8 mouse cellular contexts compared by ENCODE assay signal in genomic region chr11:62820661-62821437, GRCm38 (mm10). TPM values are rescaled to one million over a fixed set of nuclear protein-coding genes. Genes with fewer than 3 reads are reported as not detected.
DNase-seq lines count a peak whose midpoint lies in the region.

No protein-coding gene starts in this region.

- peak; percentile 16 for DNase-seq in spleen, adult 12 weeks (ENCODE audit: low spot score)
- DNase-seq in spleen, postnatal 14 days (ENCODE audit: low spot score in 2 of 2), result no peak
- peak; percentile 15 to 29 for DNase-seq in cerebellum, postnatal 25 days
- DNase-seq in heart, adult 18-20 months, result peak; percentile 31 to 64
- DNase-seq in kidney, adult 18-20 months, result peak; percentile 50
- DNase-seq in lung, postnatal 10 days, result peak; percentile 41
- peak; percentile 36 for DNase-seq in skeletal muscle tissue, adult 2 months (ENCODE audit: low read depth, low spot score)
- DNase-seq in layer of hippocampus, adult 8-10 months (ENCODE audit: low spot score in 2 of 2), result no peak

RNA-seq across cellular contexts. Expression of gene Trim16, which starts 0.8 kb away (rescaled TPM):
- 1 to 10 TPM; 4.4 to 8.4 TPM for total RNA-seq in heart, adult 18-20 months (2021)
- total RNA-seq in layer of hippocampus, adult 8-10 months (2022), result 1 to 10 TPM; 1.5 to 2.6 (median 1.8) TPM

RNA-seq across cellular contexts. Expression of gene Fbxw10, which starts 26.0 kb away (rescaled TPM):
- total RNA-seq in heart, adult 18-20 months (2021), result under 1 TPM; 0.31 to 0.45 TPM
- total RNA-seq in layer of hippocampus, adult 8-10 months (2022), result 1 to 10 TPM; 1.0 to 2.4 (median 1.8) TPM

RNA-seq across cellular contexts. Expression of gene Zfp286, which starts 31.6 kb away (rescaled TPM):
- under 1 TPM; 0.40 to 0.85 TPM for total RNA-seq in heart, adult 18-20 months (2021)
- total RNA-seq in layer of hippocampus, adult 8-10 months (2022), result 10 to 100 TPM; 21.2 to 31.8 (median 24.3) TPM

RNA-seq across cellular contexts. Expression of gene Tvp23b, which starts 58.4 kb away (rescaled TPM):
- 10 to 100 TPM; 23.6 to 25.2 TPM for total RNA-seq in heart, adult 18-20 months (2021)
- total RNA-seq in layer of hippocampus, adult 8-10 months (2022), result 10 to 100 TPM; 32.5 to 35.7 (median 35.2) TPM

Comparison
In these comparisons a context has a peak if more than half of its experiments do, and no peak if none do; other contexts are left out.
1. DNase-seq: peak in spleen, adult 12 weeks (single experiment), cerebellum, postnatal 25 days (2 of 2), heart, adult 18-20 months (2 of 2), kidney, adult 18-20 months (single experiment), lung, postnatal 10 days (single experiment) and skeletal muscle tissue, adult 2 months (single experiment); none in spleen, postnatal 14 days (0 of 2) and layer of hippocampus, adult 8-10 months (0 of 2).
2. RNA of gene Zfp286, which starts 31.6 kb away (total RNA-seq): 21.2 to 31.8 TPM in layer of hippocampus, adult 8-10 months; 0.40 to 0.85 TPM in heart, adult 18-20 months; every median in the first group is over 10 times any median in the second.